Mouse (Mus musculus): ENCODE measurements around the gene Gramd1b.

The Gramd1b gene

GRCm38 (mm10) chr9:40426282-40426964 lies 104.8 kb downstream of the Gramd1b start:
- DNase-seq (ENCODE audit: low read depth) = no peak

DNA sequence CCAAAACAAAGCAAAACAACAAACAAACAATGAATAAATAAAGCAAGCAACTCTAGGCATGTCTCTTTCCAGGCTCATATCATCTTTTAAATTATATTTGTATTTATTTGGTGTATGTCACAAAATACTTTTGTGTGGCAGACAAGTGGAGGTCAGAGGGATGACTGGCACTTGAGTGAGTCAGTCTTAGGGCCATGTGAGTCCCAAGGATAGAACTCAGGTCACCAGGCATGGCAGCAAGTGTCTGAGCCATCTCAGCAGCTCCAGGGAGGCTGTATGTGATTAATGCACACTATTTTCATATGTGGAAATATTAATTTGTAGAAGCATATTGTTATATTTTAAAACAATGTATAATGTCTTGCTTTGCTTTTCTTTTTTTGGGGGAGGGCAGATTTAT lies 106.3 kb downstream of the Gramd1b start:
- no peak for DNase-seq (ENCODE audit: low read depth)

DNA sequence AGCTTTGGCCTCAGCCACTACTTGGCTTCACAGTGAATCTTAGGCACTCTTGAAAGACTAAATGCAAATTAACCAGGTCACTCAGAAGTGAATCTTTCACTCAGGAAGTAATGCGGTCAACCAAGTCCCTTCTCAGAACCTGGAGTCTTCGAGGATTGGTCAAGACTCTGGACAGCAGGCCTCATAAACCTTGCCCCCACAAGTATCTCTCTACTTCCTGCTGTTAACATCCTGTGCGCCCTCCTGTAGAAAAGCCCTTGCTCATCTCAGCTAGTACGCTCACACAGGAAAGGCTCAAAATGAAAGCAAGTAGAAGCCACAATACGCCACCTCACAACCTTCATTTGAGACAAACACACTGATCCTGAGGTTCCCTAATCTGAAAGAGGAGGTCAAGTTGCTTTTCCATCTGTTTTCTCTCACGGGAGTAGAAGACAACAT lies 107.7 kb downstream of the Gramd1b start:
- peak; percentile 89 for DNase-seq (ENCODE audit: low read depth)

- DNase-seq (ENCODE audit: low read depth) = peak; percentile 58
Measured at GRCm38 (mm10) chr9:40422368-40423057, 108.7 kb downstream of the Gramd1b start.

- DNase-seq (ENCODE audit: low read depth) = no peak
Measured at GRCm38 (mm10) chr9:40420652-40421335, 110.4 kb downstream of the Gramd1b start.

DNA sequence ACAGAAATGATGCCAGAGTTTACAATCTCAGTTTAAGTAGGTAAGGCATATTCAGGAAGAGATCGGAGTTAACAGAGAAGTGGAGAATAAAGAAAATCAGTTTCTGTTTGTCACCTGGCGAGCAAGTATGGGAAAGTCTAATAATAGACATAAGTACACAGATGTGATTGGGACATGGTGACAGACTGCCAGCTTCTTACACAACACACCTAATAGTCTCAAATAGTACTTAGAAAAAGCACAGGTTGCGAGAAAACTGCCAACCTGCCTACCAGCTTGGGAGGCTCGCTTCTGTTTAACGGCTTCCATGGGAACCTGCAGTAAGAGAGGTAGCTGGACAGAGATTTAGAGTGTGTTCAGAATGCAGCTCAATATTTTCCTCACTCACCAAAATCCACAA lies 112.4 kb downstream of the Gramd1b start:
- no peak for DNase-seq (ENCODE audit: low read depth)

GRCm38 (mm10) chr9:40416150-40416549 lies 115.0 kb downstream of the Gramd1b start:
- peak; percentile 38 for DNase-seq (ENCODE audit: low read depth)

- DNase-seq (ENCODE audit: low read depth) = peak; percentile 94
Measured at GRCm38 (mm10) chr9:40414904-40415766, 116.0 kb downstream of the Gramd1b start.

- DNase-seq (ENCODE audit: low read depth) = peak; percentile 52
Measured at GRCm38 (mm10) chr9:40414498-40414903, 116.7 kb downstream of the Gramd1b start.

- no peak for DNase-seq (ENCODE audit: low read depth)
Measured at GRCm38 (mm10) chr9:40413601-40414000, 117.6 kb downstream of the Gramd1b start.

DNA sequence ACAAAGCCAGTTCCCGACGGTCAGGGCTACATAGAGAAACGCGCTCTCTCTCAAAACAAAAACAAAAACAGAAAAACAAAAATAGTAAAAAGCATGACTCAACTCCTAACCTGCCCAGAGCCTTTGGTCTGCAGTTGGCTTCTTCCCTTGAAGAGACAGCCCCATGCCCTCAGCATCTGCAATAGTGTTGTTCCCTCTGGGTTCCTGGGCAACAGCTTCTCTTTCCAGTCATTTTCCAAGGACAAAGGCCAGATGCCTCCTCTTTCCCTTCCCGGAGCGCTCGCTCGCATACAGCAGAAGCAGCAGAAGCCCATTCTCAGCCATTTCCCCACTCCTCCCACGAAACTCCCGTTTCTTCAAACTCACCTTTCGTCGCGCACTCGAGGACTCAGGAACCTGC lies 118.3 kb downstream of the Gramd1b start:
- DNase-seq (ENCODE audit: low read depth) = no peak

DNA sequence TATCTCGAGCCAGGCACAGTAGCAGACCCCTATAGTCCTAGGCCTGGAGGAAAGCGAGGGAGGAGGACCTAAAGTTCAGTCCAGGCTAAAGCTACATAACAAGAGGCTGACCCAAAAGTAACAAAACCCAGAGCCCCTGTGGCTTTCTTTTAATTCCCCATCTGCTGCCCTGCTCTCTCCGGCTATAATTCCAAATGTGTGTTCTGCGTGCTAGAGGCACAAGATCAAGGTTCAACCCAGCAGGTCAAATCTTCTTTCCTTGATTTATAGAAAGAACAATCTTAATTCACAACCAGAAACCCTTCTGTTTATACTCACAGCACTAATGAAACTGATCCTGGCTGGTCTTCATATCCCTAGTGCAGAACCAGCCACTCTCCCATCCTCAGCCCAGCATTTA lies 118.9 kb downstream of the Gramd1b start:
- DNase-seq (ENCODE audit: low read depth) = no peak

DNA sequence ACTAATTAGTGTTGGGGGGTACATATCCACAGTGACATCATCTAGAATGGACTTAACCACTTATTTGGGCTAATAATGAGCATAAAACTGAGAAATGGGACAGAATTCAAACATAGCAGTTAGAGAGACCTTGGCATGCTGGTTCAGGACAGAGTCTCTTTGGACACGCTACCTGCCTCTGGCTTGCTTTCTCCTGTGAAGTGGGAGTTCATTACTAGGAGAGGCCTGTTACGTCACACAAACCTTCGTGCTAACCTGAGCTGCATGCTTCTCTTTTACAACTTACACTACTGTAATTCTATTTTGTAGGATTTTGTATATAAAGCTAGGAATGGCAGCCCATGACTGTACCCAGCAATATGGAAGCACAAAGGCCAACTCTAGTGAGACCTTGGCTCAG lies 120.3 kb downstream of the Gramd1b start:
- DNase-seq (ENCODE audit: low read depth) = no peak

GRCm38 (mm10) chr9:40409071-40409470 lies 122.1 kb downstream of the Gramd1b start:
- DNase-seq (ENCODE audit: low read depth) = no peak

DNA sequence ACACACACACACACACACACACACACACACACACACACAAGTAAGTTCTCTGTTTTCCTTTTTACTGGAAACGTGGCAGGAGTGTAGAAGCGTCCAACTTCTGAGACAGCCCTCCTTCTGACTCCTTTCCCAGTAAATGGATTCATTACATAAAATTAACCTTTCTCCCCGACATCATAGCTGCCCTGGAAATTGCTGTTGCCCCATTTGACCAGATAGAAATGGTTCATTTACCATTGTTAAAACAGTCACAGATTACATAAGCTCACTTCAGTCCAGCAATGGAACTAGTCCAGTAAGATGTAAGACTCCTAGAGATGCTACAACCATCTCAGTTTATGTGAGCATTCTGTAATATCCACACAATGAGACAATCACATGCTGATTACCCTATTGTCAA lies 122.8 kb downstream of the Gramd1b start:
- DNase-seq (ENCODE audit: low read depth) = no peak

- DNase-seq (ENCODE audit: low read depth) = no peak
Measured at GRCm38 (mm10) chr9:40407876-40408275, 123.3 kb downstream of the Gramd1b start.

GRCm38 (mm10) chr9:40405804-40406203 lies 125.4 kb downstream of the Gramd1b start:
- no peak for DNase-seq (ENCODE audit: low read depth)

- no peak for DNase-seq (ENCODE audit: low read depth)
Measured at GRCm38 (mm10) chr9:40405263-40405662, 125.9 kb downstream of the Gramd1b start.

- DNase-seq (ENCODE audit: low read depth) = no peak
Measured at GRCm38 (mm10) chr9:40404637-40405036, 126.5 kb downstream of the Gramd1b start.

DNA sequence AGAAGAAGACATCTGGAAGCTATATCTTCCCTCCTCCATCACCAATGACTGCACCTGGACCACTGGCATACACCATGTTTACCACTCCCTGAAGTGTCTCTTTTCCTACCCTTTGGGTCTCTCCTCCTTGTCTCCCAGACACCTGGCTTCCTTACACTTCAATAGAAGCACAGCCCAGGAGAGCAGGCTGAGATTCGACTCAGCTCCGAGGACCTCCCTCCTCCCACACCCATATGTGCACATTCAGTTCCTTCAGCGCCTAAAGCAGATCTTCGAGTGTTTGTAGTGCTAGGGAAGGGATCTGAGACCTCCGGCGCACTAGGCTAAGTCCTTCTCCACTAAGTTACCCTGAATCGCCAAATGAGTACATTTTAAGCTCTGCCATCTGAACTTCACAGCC lies 127.4 kb downstream of the Gramd1b start:
- no peak for DNase-seq (ENCODE audit: low read depth)

GRCm38 (mm10) chr9:40401818-40402217 lies 129.4 kb downstream of the Gramd1b start:
- no peak for DNase-seq (ENCODE audit: low read depth)

DNA sequence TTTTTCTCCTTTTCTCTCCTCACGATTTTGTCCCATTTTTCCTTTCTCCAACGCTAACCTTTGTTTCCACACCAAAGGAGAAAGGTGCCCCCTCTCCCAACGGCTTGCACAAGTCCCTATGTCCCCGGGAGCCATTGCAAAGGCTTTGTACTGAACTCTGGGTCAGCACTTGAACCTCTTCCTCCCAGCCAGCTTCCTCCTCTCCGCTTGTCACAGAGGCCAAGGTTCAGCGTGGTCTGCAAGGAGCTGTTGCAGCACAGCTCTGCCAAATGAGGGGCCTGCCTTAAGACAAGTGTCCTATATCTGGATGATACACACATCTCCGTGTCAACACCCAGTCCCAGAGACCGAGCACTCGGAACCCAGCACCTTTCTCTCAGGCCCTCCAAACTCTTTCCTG lies 130.3 kb downstream of the Gramd1b start:
- no peak for DNase-seq (ENCODE audit: low read depth)

All from induced T-regulatory cell, adult 2 months (primary cell).